Mouse (Mus musculus): Measurements from ENCODE around the gene Pdzk1. TPM values are rescaled to one million over a fixed set of nuclear protein-coding genes. Genes with fewer than 3 reads are reported as not detected.

Pdzk1 gene
- polyA plus RNA-seq, 1 experiment = not detected

DNA sequence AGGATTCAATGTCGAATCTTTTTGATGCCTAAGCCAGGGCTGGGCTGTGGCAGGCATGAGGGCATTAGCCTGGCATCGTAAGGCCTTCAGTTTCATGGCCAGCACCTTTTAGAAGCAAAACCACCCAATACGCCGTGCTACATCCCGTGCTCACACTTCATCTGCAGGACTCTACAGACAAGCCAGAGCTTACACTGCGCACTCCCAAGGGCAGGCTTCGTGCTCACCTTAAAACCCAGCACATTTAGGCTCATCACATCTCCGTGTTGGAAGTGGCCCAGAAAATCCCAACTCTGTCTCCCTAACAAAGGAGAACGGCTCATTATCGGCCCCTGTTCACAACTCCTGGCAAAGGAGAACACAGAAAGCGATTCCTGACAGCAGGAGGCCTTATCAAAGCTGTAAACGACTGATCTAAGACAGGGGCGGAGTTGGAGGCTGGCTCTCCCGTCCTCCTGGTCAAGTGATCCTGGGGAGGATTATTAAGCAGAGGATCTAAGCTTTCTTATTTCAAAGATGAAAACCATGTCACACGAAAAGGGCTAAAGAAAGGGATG, 698 bp upstream of the Pdzk1 start:
- no peaks in the 10 kb centered on the region for H3K4me1 ChIP-seq (ENCODE audit: control insufficient read depth, insufficient read depth, low read length)
- H3K27ac ChIP-seq (ENCODE audit: insufficient read depth, low read depth, low read length) = no peak overlapping the region
- no peak overlapping the region for H3K4me3 ChIP-seq (ENCODE audit: insufficient read depth, low read depth, low read length)
- TF ChIP-seq POLR2A (IDR thresholded peaks at IDR 0.05; ENCODE audit: insufficient read depth, low read depth, low read length) (no peak), CTCF (IDR thresholded peaks at IDR 0.05; ENCODE audit: insufficient read depth, low read depth, low read length) (no peak)
- WGBS = 59% methylated on average over 15 of the region's 15 CpGs

- Histone ChIP-seq H3K27ac (ENCODE audit: insufficient read depth, low read depth, low read length) (no peak overlapping the region), H3K4me3 (ENCODE audit: insufficient read depth, low read depth, low read length) (no peak overlapping the region), H3K4me1 (ENCODE audit: control insufficient read depth, insufficient read depth, low read length) (no peaks in the 10 kb centered on the region)
- WGBS = 85% methylated on average over 10 of the region's 10 CpGs
- TF ChIP-seq POLR2A (IDR thresholded peaks at IDR 0.05; ENCODE audit: insufficient read depth, low read depth, low read length) (no peak), CTCF (IDR thresholded peaks at IDR 0.05; ENCODE audit: insufficient read depth, low read depth, low read length) (no peak)
Observed at GRCm38 (mm10) chr3:96829856-96830255, 772 bp downstream of the Pdzk1 start.

GRCm38 (mm10) chr3:96832930-96833329, 3.8 kb downstream of the Pdzk1 start:
- TF ChIP-seq POLR2A (IDR thresholded peaks at IDR 0.05; ENCODE audit: insufficient read depth, low read depth, low read length) (no peak), CTCF (IDR thresholded peaks at IDR 0.05; ENCODE audit: insufficient read depth, low read depth, low read length) (no peak)
- H3K4me3 ChIP-seq (ENCODE audit: insufficient read depth, low read depth, low read length) = no peak overlapping the region
- no peaks in the 10 kb centered on the region for H3K4me1 ChIP-seq (ENCODE audit: control insufficient read depth, insufficient read depth, low read length)
- WGBS = 46% methylated on average over 5 of the region's 5 CpGs
- no peak overlapping the region for H3K27ac ChIP-seq (ENCODE audit: insufficient read depth, low read depth, low read length)

DNA sequence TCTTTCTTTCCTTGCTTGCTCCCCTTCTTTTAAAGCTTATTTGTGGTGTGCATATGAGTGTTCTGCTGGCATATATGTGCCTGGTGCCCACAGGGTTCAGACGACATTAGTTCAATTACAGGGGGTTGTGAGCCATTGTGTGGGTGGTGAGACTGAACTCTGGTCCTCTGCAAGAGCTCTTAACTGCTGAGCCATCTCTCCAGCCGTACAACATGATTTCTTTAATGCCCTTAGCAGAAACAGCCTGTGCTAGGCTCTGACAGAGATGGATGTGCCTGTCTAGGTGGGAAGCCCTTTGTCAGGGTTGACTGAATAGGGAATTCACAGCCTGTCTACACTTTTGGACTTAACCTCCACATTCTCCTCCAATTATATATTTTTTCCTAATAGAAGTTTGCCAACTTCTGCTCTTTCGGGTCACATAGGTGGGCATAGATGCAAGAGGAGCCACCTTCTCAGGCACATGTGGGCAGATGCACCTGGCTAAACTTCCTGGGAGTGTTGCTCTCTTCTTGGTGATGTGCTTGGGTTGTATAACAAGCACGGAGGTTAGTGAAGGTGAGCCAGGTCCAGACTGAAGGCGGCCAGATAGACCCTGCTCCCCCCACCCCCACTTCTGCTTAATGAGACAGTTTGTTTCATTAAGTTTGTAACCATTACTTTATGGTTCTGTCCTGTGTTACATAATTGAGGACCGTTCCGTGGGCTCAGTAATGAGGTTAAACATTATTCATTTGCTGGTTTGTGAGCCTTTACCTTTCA, 5.7 kb downstream of the Pdzk1 start:
- WGBS = 80% methylated on average over 7 of the region's 7 CpGs

DNA sequence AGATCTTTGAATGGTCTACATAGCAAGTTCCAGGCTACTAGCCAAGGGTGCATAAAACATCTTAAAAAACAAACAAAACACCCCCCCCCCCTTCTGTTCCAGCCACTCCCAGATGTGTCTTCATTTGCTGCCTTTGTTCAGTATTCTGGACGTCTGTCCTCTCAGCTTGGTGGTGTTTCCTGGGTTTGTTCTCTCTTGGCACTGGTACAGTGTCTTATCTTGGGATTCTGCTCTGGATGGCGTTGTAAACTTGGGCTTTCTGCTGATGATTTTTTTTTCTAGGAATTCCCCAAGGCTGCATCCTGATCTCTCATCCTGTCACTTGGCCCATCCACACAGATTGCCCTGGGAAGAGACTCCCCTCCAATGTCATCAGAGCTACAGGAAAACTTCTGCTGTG, 7.3 kb downstream of the Pdzk1 start:
- WGBS = 70% methylated on average over 2 of the region's 2 CpGs
- H3K27ac ChIP-seq (ENCODE audit: insufficient read depth, low read depth, low read length) = no peak overlapping the region
- TF ChIP-seq POLR2A (IDR thresholded peaks at IDR 0.05; ENCODE audit: insufficient read depth, low read depth, low read length) (no peak), CTCF (IDR thresholded peaks at IDR 0.05; ENCODE audit: insufficient read depth, low read depth, low read length) (no peak)
- no peaks in the 10 kb centered on the region for H3K4me1 ChIP-seq (ENCODE audit: control insufficient read depth, insufficient read depth, low read length)
- no peak overlapping the region for H3K4me3 ChIP-seq (ENCODE audit: insufficient read depth, low read depth, low read length)

More for the DNA sequence above, 5.7 kb downstream of the Pdzk1 start:
- TF ChIP-seq POLR2A (IDR thresholded peaks at IDR 0.05; ENCODE audit: insufficient read depth, low read depth, low read length) = no peak
- no peak for TF ChIP-seq CTCF (IDR thresholded peaks at IDR 0.05; ENCODE audit: insufficient read depth, low read depth, low read length)
- Histone ChIP-seq H3K27ac (ENCODE audit: insufficient read depth, low read depth, low read length) (no peak overlapping the region), H3K4me1 (ENCODE audit: control insufficient read depth, insufficient read depth, low read length) (no peaks in the 10 kb centered on the region), H3K4me3 (ENCODE audit: insufficient read depth, low read depth, low read length) (no peak overlapping the region)

DNA sequence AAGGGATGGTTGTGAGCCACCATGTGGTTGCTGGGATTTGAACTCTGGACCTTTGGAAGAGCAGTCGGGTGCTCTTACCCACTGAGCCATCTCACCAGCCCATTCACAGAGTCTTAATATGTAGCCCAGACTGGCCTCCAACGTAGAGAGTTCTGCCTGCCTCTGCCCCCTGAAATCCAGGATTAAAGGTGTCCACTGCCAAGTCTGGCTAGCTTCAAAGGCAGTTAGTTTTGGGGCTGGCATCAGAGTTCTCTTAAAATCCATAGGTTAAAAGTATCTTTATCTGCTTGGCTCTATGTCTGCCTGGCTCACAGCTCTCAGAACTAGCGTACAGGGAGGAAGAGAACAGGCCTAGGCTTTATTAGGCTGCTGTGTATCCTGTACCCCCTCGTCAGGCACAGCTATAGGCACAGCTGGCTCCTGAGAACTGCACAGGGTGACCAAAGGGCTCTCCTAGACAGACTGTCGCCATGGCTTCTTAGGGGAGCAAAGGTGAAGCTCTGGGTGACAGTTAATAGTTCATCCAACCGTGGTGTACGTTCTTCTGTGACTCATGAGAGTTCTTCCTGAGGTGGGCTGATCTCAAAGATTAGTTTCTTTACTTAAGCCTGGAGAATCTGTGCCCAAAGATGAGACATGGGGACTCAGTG, 10.0 kb downstream of the Pdzk1 start:
- WGBS = 93% methylated on average over 7 of the region's 7 CpGs
- no peak for TF ChIP-seq CTCF (IDR thresholded peaks at IDR 0.05; ENCODE audit: insufficient read depth, low read depth, low read length)
- TF ChIP-seq POLR2A (IDR thresholded peaks at IDR 0.05; ENCODE audit: insufficient read depth, low read depth, low read length) = no peak

DNA sequence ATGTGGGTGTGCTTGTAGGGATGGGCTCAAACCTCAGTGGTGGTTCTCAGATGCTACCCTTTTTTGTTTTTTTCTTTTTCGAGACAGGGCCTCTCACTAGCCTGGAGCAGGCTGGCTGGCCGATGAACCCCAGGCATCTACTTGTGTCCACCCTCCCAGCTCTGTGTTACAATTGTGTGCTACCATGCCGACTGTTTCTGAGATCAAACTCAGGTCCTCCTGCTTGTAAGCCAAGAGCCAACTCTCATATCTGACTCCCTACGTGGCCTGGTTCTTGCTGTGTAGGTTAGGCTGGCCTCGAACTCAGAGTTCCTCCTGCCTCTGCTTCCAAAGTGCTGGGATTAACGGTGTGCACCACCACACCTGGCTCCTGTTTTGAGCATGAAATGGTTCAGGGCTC, 16.1 kb downstream of the Pdzk1 start:
- TF ChIP-seq CTCF (IDR thresholded peaks at IDR 0.05; ENCODE audit: insufficient read depth, low read depth, low read length) (no peak), POLR2A (IDR thresholded peaks at IDR 0.05; ENCODE audit: insufficient read depth, low read depth, low read length) (no peak)
- no peak overlapping the region for H3K27ac ChIP-seq (ENCODE audit: insufficient read depth, low read depth, low read length)
- WGBS = 97% methylated on average over 6 of the region's 6 CpGs

More for the DNA sequence above, 10.0 kb downstream of the Pdzk1 start:
- H3K27ac ChIP-seq (ENCODE audit: insufficient read depth, low read depth, low read length) = no peak overlapping the region
- H3K4me3 ChIP-seq (ENCODE audit: insufficient read depth, low read depth, low read length) = no peak overlapping the region
- H3K4me1 ChIP-seq (ENCODE audit: control insufficient read depth, insufficient read depth, low read length) = no peaks in the 10 kb centered on the region

DNA sequence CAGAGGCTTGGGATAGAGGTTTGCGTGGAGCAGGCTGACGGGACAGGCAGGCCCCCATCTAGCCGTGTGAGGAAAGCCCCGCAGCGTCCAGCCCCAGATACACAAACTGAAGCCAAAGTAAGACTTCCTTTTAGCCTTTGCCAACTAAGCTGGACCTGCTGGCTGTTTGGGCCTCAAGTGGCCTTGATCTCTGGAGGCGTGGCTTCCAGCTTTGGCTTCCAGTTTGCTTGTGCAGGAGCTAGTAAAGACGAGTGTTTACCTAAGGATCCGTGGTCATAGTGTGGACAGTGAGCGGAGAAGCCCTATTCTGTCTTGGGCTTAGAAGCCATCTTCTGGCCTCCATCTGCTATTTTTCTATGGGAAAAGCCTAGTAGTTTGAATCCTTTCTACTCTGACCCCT, 16.7 kb downstream of the Pdzk1 start:
- no peak overlapping the region for H3K27ac ChIP-seq (ENCODE audit: insufficient read depth, low read depth, low read length)
- TF ChIP-seq POLR2A (IDR thresholded peaks at IDR 0.05; ENCODE audit: insufficient read depth, low read depth, low read length) (no peak), CTCF (IDR thresholded peaks at IDR 0.05; ENCODE audit: insufficient read depth, low read depth, low read length) (no peak)
- H3K4me1 ChIP-seq (ENCODE audit: control insufficient read depth, insufficient read depth, low read length) = no peaks in the 10 kb centered on the region
- no peak overlapping the region for H3K4me3 ChIP-seq (ENCODE audit: insufficient read depth, low read depth, low read length)
- 83% methylated on average over 9 of the region's 9 CpGs for WGBS

More for the DNA sequence above, 16.1 kb downstream of the Pdzk1 start:
- Histone ChIP-seq H3K4me1 (ENCODE audit: control insufficient read depth, insufficient read depth, low read length) (no peaks in the 10 kb centered on the region), H3K4me3 (ENCODE audit: insufficient read depth, low read depth, low read length) (no peak overlapping the region)

- TF ChIP-seq CTCF (IDR thresholded peaks at IDR 0.05; ENCODE audit: insufficient read depth, low read depth, low read length) (no peak), POLR2A (IDR thresholded peaks at IDR 0.05; ENCODE audit: insufficient read depth, low read depth, low read length) (no peak)
- Histone ChIP-seq H3K27ac (ENCODE audit: insufficient read depth, low read depth, low read length) (no peak overlapping the region), H3K4me1 (ENCODE audit: control insufficient read depth, insufficient read depth, low read length) (no peaks in the 10 kb centered on the region), H3K4me3 (ENCODE audit: insufficient read depth, low read depth, low read length) (no peak overlapping the region)
- WGBS = 87% methylated on average over 12 of the region's 12 CpGs
Observed at GRCm38 (mm10) chr3:96846985-96847384, 17.9 kb downstream of the Pdzk1 start.
